Mouse (Mus musculus): ENCODE measurements around the gene Ptrh1. TPM values are rescaled to one million over a fixed set of nuclear protein-coding genes. Genes with fewer than 3 reads are reported as not detected.
A peak's percentile ranks its signal among the peaks of the same experiment; 100 is the strongest.

Gene Ptrh1
- total and polyA plus RNA-seq, 3 experiments: 1.4 to 9.2 (median 4.6) TPM

- Histone ChIP-seq H3K79me2 (replicated peaks; ENCODE audit: control insufficient read depth, extremely low read depth, insufficient read depth, poor library complexity, severe bottlenecking) (no peaks in the 10 kb centered on the region), H3K36me3 (replicated peaks in 1 of 2; ENCODE audit: control insufficient read depth in 1 of 2, insufficient read depth in 1 of 2, low read length in 1 of 2) (peaks cover 0 to 23% of the 10 kb centered on the region in 2 experiments), H3K9ac (ENCODE audit: insufficient read depth, low read depth) (peak overlapping the region; percentile 22; the same call in 1 of the 2 replicates), H3K27me3 (replicated peaks) (peaks cover 10% of the 10 kb centered on the region), H3K27ac (ENCODE audit: insufficient read depth, low read depth) (no peak overlapping the region), H3K4me2 (ENCODE audit: insufficient read depth, low read depth, poor library complexity, severe bottlenecking) (peak overlapping the region; percentile 44), H3K4me3 (replicated peaks in 1 of 3; ENCODE audit: low read depth in 2 of 3, low read length in 2 of 3, poor library complexity in 1 of 3) (peak overlapping the region in 2 of 3 experiments; percentile 60 to 71), H3K4me1 (ENCODE audit: control insufficient read depth in 1 of 2, insufficient read depth in 2 of 2) (peaks cover 18 to 27% of the 10 kb centered on the region in 2 experiments), H3K9me3 (replicated peaks; ENCODE audit: low read length) (no peaks in the 10 kb centered on the region)
- in situ Hi-C loops (cut with MboI; ENCODE audit: low pct_ligation_motif_present, low pct_unique_long_range_greater_than_20kb, low sequenced_read_pairs): loop anchor here (5.0 to 10.0 kb wide), 2 partner anchors 76 to 159 kb away; no protein-coding TSS in a partner anchor
- dilution Hi-C loops (cut with MboI; ENCODE audit: extremely low pct_ligation_motif_present, extremely low pct_unique_long_range_greater_than_20kb, low sequenced_read_pairs): no loop called here
- no peak for DNase-seq (ENCODE audit: extremely low read depth)
- TF ChIP-seq ZC3H11A (IDR thresholded peaks at IDR 0.05; ENCODE audit: low read depth, low read length) (no peak), RCOR1 (conservative IDR thresholded peaks at IDR 0.05; ENCODE audit: low read depth, low read length) (no peak), NRF1 (IDR thresholded peaks at IDR 0.05; ENCODE audit: low read depth, low read length) (no peak), MYC (IDR thresholded peaks at IDR 0.05; ENCODE audit: low read depth, low read length) (no peak), E2F4 (IDR thresholded peaks at IDR 0.05; ENCODE audit: insufficient replicate concordance, low read depth, low read length) (no peak), POLR2A (IDR thresholded peaks at IDR 0.05; ENCODE audit: low read depth, low read length) (no peak), JUND (conservative IDR thresholded peaks at IDR 0.05; ENCODE audit: low read depth, low read length) (no peak), MEF2A (IDR thresholded peaks at IDR 0.05; ENCODE audit: borderline replicate concordance, low read depth, low read length) (no peak), SMC3 (IDR thresholded peaks at IDR 0.05; ENCODE audit: low read depth, low read length) (no peak), ETS1 (conservative IDR thresholded peaks at IDR 0.05; ENCODE audit: low read depth, low read length) (no peak), BHLHE40 (IDR thresholded peaks at IDR 0.05; ENCODE audit: low read depth, low read length) (no peak), JUN (IDR thresholded peaks at IDR 0.05; ENCODE audit: insufficient read depth, low read depth, low read length) (no peak), ELF1 (IDR thresholded peaks at IDR 0.05; ENCODE audit: low read depth, low read length) (no peak)
Measured at GRCm38 (mm10) chr2:32776192-32776591, 606 bp downstream of the Ptrh1 start.

GRCm38 (mm10) chr2:32778081-32778480 lies 2.5 kb downstream of the Ptrh1 start:
- in situ Hi-C loops (cut with MboI; ENCODE audit: low pct_ligation_motif_present, low pct_unique_long_range_greater_than_20kb, low sequenced_read_pairs): loop anchor here (5.0 to 10.0 kb wide), 2 partner anchors 74 to 157 kb away; no protein-coding TSS in a partner anchor
- Histone ChIP-seq H3K4me1 (ENCODE audit: control insufficient read depth in 1 of 2, insufficient read depth in 2 of 2) (peaks cover 7 to 30% of the 10 kb centered on the region in 2 experiments), H3K9ac (ENCODE audit: insufficient read depth, low read depth) (no peak overlapping the region), H3K79me2 (replicated peaks; ENCODE audit: control insufficient read depth, extremely low read depth, insufficient read depth, poor library complexity, severe bottlenecking) (no peaks in the 10 kb centered on the region), H3K27me3 (replicated peaks) (peaks cover 10% of the 10 kb centered on the region), H3K9me3 (replicated peaks; ENCODE audit: low read length) (no peaks in the 10 kb centered on the region), H3K36me3 (replicated peaks in 1 of 2; ENCODE audit: control insufficient read depth in 1 of 2, insufficient read depth in 1 of 2, low read length in 1 of 2) (peaks cover 0 to 23% of the 10 kb centered on the region in 2 experiments), H3K4me3 (replicated peaks in 1 of 3; ENCODE audit: low read depth in 2 of 3, low read length in 2 of 3, poor library complexity in 1 of 3) (no peak overlapping the region), H3K4me2 (ENCODE audit: insufficient read depth, low read depth, poor library complexity, severe bottlenecking) (no peak overlapping the region), H3K27ac (ENCODE audit: insufficient read depth, low read depth) (no peak overlapping the region)
- dilution Hi-C loops (cut with MboI; ENCODE audit: extremely low pct_ligation_motif_present, extremely low pct_unique_long_range_greater_than_20kb, low sequenced_read_pairs): no loop called here
- no peak for DNase-seq (ENCODE audit: extremely low read depth)
- TF ChIP-seq EP300 (IDR thresholded peaks at IDR 0.05; ENCODE audit: low read length): no peak
- no peak for TF ChIP-seq E2F4 (IDR thresholded peaks at IDR 0.05; ENCODE audit: insufficient replicate concordance, low read depth, low read length)
- no peak for TF ChIP-seq TBP (conservative IDR thresholded peaks at IDR 0.05; ENCODE audit: low read depth, low read length)
- TF ChIP-seq JUN (IDR thresholded peaks at IDR 0.05; ENCODE audit: insufficient read depth, low read depth, low read length): no peak
- no peak for TF ChIP-seq MYC (IDR thresholded peaks at IDR 0.05; ENCODE audit: low read depth, low read length)

All from CH12.LX (cell line).